Mouse (Mus musculus) neural tube, embryonic 12.5 days (tissue): ENCODE data around the gene Pigk. TPM values are rescaled to one million over a fixed set of nuclear protein-coding genes. Genes with fewer than 3 reads are reported as not detected.

ENCODE experiments used
- ATAC-seq: fragments of 200-750 bp; cut with Nextera tagmentation; 2 replicates; pipeline ENCODE4 v1.8.0; 2017; ENCODE audit warnings: low read depth, mild to moderate bottlenecking, moderate TSS enrichment, moderate library complexity; ENCODE audit not compliant: low FRiP score
- H3K27ac ChIP-seq: fragments of 300-500 bp; sonication (generic); 2 replicates; pipeline ENCODE4 v1.5.1; 2016
- H3K27me3 ChIP-seq: fragments of 300-500 bp; sonication (generic); replicated peaks from 2 replicates; pipeline ENCODE4 v1.6.1; 2016; ENCODE audit warnings: mild to moderate bottlenecking
- H3K36me3 ChIP-seq: fragments of 300-500 bp; sonication (generic); 2 replicates; pipeline ENCODE4 v1.6.1; 2016; ENCODE audit warnings: mild to moderate bottlenecking
- H3K4me1 ChIP-seq: fragments of 300-500 bp; sonication (generic); 2 replicates; pipeline ENCODE4 v1.6.1; 2016
- H3K4me2 ChIP-seq: fragments of 300-500 bp; sonication (generic); replicated peaks from 2 replicates; pipeline ENCODE4 v1.6.1; 2016; ENCODE audit warnings: mild to moderate bottlenecking
- H3K4me3 ChIP-seq: fragments of 300-500 bp; sonication (generic); 2 replicates; pipeline ENCODE4 v1.5.1; 2016
- H3K9ac ChIP-seq: fragments of 300-500 bp; sonication (generic); 2 replicates; pipeline ENCODE4 v1.6.1; 2016; ENCODE audit warnings: mild to moderate bottlenecking
- H3K9me3 ChIP-seq: fragments of 300-500 bp; sonication (generic); 2 replicates; pipeline ENCODE4 v1.6.1; 2016; ENCODE audit warnings: mild to moderate bottlenecking
- WGBS: fragments of 180-500 bp; shearing (Covaris S2); methylation state at CpG from one replicate; pipeline ENCODE4 v1.1.7; 2016; 5-methylcytosine and 5-hydroxymethylcytosine counted together
- polyA plus RNA-seq: library from polyadenylated mRNA; unstranded; fragments of >200 nt; fragmentation: Nextera tagmentation; extraction: Ambion mirVana; gene quantifications from 2 replicates; pipeline ENCODE4 v1.2.1, GENCODE M21; 2016

Gene Pigk
- polyA plus RNA-seq, 1 experiment from 2014 or later: 45.9 TPM

DNA sequence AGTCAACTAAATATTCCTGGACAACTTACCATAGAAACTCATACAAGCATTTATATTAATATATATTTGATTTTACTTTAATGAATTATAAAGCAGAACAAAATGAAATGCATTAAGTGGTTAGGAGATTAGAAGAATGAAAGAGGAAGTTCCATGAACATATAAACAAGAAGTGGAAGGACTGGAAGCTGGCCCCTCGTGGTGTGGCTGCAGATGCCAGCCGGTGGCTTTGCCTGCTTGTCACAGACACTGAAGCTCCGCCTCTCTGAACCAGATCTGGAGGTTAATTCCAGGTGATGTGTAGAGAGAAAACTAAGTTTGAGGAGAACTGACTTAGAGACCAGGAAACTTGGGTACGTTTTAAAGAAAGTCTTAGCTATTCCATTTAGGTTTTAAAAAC is 181.0 kb downstream of the Pigk start:
- Histone ChIP-seq H3K36me3 (no peaks in the 10 kb centered on the region), H3K4me2 (no peak overlapping the region), H3K27ac (no peak overlapping the region), H3K4me3 (no peak overlapping the region), H3K27me3 (no peaks in the 10 kb centered on the region), H3K9ac (no peak overlapping the region), H3K4me1 (no peaks in the 10 kb centered on the region), H3K9me3 (no peaks in the 10 kb centered on the region)
- 73% methylated on average over 4 of the region's 4 CpGs for WGBS
- no peak for ATAC-seq

DNA sequence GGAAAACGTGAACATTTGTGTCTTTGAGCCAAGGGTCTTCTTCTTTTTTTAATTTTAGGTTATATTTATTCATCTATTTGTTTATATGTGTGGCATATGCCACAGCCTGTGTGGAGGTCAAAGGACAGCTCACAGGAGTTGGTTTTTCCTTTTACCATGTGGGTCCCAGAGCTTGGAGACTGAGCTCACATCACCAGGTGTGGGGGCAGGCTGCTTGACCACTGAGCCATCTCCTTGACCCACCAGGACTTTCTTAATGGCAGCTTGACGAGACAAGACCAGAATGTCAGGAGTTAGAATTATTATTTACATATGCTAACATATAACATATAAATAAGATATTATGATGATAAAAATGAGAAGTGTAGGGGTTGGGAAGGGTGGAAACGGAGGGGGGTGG is 182.2 kb downstream of the Pigk start:
- H3K4me3 ChIP-seq: no peak overlapping the region
- 79% methylated on average over 3 of the region's 3 CpGs for WGBS
- no peak overlapping the region for H3K9ac ChIP-seq
- no peaks in the 10 kb centered on the region for H3K9me3 ChIP-seq
- no peaks in the 10 kb centered on the region for H3K4me1 ChIP-seq
- H3K27ac ChIP-seq: no peak overlapping the region
- ATAC-seq: no peak
- H3K4me2 ChIP-seq: no peak overlapping the region
- no peaks in the 10 kb centered on the region for H3K27me3 ChIP-seq
- no peaks in the 10 kb centered on the region for H3K36me3 ChIP-seq

DNA sequence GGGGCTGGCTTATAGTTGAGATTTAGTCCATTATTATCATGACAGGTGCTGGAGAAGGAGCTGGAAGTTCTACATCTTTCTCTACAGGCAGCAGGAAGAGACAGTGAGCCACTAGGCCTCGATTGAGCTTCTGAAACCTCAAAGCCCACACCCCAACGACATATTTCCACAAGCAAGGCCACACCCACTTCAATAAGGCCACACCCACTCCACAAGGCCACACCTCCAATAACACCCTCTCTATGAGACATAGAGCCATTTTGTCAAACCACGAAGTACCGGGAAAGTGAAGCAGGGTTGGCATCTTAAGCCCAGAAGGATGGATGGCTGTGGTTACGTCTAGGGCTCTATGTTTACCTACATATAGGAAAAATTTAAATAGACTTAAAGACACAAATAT is 183.3 kb downstream of the Pigk start:
- Histone ChIP-seq H3K9me3 (no peaks in the 10 kb centered on the region), H3K27me3 (no peaks in the 10 kb centered on the region)
- WGBS: 90% methylated on average over 5 of the region's 5 CpGs

DNA sequence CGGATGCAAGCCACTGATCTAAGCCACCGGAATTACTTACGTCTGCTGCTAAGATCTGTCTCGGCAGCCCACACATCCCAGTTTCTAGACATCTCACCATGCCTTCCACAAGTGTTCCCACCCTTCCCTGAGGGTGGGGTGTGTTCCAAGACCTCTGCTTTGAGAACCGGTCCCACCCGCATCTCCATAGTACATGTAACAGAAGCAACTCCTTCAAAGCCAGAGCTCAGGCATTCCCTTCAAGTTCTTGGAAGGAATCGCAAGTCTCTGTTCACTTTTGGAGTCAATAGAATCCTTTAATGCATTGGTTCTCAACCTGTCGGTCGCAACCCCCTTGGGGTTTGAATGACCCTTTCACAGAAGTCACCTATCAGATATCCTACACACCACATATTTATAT is 185.0 kb downstream of the Pigk start:
- WGBS: 94% methylated on average over 9 of the region's 9 CpGs
- ATAC-seq: no peak
- H3K27me3 ChIP-seq: no peaks in the 10 kb centered on the region
- H3K9ac ChIP-seq: no peak overlapping the region
- H3K4me2 ChIP-seq: no peak overlapping the region
- H3K27ac ChIP-seq: no peak overlapping the region
- H3K4me1 ChIP-seq: no peaks in the 10 kb centered on the region
- H3K4me3 ChIP-seq: no peak overlapping the region
- no peaks in the 10 kb centered on the region for H3K36me3 ChIP-seq
- no peaks in the 10 kb centered on the region for H3K9me3 ChIP-seq

More for the DNA sequence above, 183.3 kb downstream of the Pigk start:
- Histone ChIP-seq H3K4me3 (no peak overlapping the region), H3K9ac (no peak overlapping the region), H3K4me2 (no peak overlapping the region), H3K4me1 (no peaks in the 10 kb centered on the region), H3K36me3 (no peaks in the 10 kb centered on the region), H3K27ac (no peak overlapping the region)
- ATAC-seq: no peak

DNA sequence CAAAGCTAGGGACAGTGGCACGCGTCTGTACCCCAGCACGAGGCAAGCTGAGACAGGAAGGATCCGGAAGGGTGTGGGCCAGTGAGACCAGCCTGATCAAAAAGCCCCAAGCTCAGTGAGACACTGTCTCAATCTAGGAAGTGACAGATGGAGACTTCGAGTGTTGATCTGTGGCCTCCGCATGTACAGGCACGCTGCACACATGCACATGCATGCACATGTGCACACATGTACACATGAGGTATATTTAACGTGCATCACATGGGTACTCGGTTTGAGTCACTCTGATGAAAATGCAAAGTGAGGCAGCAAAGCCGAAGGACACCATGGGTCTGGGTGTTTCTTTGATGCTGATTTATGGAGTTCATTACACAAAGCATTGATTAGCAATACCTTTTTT is 191.1 kb downstream of the Pigk start:
- H3K9me3 ChIP-seq: no peaks in the 10 kb centered on the region
- H3K4me1 ChIP-seq: no peaks in the 10 kb centered on the region
- no peak overlapping the region for H3K4me3 ChIP-seq
- ATAC-seq: no peak
- no peak overlapping the region for H3K27ac ChIP-seq
- H3K4me2 ChIP-seq: no peak overlapping the region
- H3K9ac ChIP-seq: no peak overlapping the region
- 86% methylated on average over 10 of the region's 10 CpGs for WGBS
- no peaks in the 10 kb centered on the region for H3K27me3 ChIP-seq
- no peaks in the 10 kb centered on the region for H3K36me3 ChIP-seq

DNA sequence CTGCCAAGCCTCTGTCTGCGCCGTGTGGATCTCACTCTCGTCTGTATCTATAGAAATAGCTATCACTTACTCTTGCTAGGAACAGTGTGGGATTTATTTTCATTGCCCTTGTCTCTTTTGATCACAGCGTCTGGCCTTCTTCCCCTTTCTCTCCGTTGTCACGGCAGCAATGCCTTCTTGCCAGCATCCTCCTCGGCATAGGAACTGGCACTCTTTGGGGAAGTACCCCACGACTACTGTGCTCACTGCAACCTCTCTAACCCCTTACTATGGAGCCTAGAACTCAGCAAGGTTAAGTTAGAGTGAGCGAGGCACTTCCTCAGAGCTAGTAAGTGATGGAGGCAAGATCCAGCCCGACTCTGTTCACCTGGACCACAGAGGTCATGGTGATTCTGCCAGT is 191.9 kb downstream of the Pigk start:
- Histone ChIP-seq H3K9me3 (no peaks in the 10 kb centered on the region), H3K27me3 (no peaks in the 10 kb centered on the region), H3K9ac (no peak overlapping the region), H3K4me1 (no peaks in the 10 kb centered on the region), H3K36me3 (no peaks in the 10 kb centered on the region), H3K4me3 (no peak overlapping the region), H3K4me2 (no peak overlapping the region), H3K27ac (no peak overlapping the region)
- WGBS: 52% methylated on average over 10 of the region's 10 CpGs
- ATAC-seq: no peak

DNA sequence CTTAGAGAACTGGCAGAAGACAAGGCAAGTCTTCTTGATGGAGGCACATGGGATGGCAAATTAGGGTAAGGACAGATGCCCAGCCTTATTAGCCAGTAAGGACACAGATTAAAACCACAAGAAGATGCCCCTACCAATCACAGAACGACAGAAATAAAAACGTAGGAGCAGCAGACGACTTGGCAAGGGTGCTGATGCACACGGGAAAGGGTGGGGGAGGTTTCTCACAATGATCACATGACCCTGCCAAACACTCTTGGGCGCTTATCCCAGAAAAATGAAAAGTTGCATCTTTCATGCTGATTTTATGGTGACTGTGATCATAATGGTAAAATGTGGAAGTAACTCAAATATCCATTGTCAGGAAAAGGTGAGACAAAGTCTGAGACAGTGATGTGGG is 193.2 kb downstream of the Pigk start:
- Histone ChIP-seq H3K27ac (no peak overlapping the region), H3K4me2 (no peak overlapping the region), H3K4me3 (no peak overlapping the region), H3K27me3 (no peaks in the 10 kb centered on the region), H3K36me3 (no peaks in the 10 kb centered on the region), H3K9ac (no peak overlapping the region), H3K4me1 (no peaks in the 10 kb centered on the region), H3K9me3 (no peaks in the 10 kb centered on the region)
- WGBS: 81% methylated on average over 5 of the region's 5 CpGs
- ATAC-seq: no peak

DNA sequence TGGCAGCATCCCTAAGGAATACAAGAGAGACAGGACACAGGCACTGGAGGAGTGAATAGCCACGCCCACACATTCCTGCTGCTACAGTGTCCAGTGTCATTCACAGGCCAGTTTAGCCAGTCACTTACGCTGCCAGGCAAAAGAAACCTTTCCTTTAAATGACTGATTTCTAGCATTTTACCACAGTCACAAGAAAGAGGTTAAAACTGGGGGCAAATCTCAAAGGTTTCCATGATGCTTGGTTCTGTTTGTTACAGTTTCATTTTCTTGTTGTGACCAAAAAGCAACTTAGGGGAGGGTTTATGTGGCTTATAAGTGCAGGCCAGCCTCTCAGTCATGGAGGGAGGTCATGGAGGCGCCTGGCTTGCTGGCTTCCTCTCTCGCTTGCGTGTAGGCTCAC is 193.8 kb downstream of the Pigk start:
- ATAC-seq: no peak
- Histone ChIP-seq H3K9ac (no peak overlapping the region), H3K36me3 (no peaks in the 10 kb centered on the region), H3K9me3 (no peaks in the 10 kb centered on the region), H3K4me2 (no peak overlapping the region), H3K27me3 (no peaks in the 10 kb centered on the region), H3K4me3 (no peak overlapping the region), H3K4me1 (no peaks in the 10 kb centered on the region; the same call in 1 of the 2 replicates), H3K27ac (no peak overlapping the region)
- 85% methylated on average over 5 of the region's 5 CpGs for WGBS

DNA sequence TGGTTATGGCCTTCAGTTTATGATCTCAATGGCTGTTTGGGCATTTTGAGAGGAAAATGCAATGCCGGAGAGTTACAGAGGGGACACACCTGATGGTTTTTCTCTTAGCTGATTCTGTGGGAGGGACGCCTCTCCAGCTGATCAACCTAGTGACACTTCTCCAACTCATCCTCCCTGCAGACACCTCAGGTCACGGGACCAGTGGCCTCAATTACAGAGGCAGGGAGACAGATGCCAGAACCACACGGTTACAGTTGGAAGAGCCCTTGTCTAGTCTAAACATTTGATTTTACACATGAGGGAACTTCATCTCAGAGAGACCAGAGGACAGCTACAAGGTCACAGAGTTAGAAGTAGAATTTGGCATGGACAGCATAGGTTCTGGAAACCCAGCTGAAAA is 197.7 kb downstream of the Pigk start:
- H3K9ac ChIP-seq: no peak overlapping the region
- WGBS: 88% methylated on average over 4 of the region's 4 CpGs
- no peak overlapping the region for H3K27ac ChIP-seq
- H3K4me1 ChIP-seq: no peaks in the 10 kb centered on the region; the same call in 1 of the 2 replicates
- no peak overlapping the region for H3K4me3 ChIP-seq
- no peaks in the 10 kb centered on the region for H3K9me3 ChIP-seq
- H3K36me3 ChIP-seq: no peaks in the 10 kb centered on the region
- ATAC-seq: no peak
- no peak overlapping the region for H3K4me2 ChIP-seq
- no peaks in the 10 kb centered on the region for H3K27me3 ChIP-seq

DNA sequence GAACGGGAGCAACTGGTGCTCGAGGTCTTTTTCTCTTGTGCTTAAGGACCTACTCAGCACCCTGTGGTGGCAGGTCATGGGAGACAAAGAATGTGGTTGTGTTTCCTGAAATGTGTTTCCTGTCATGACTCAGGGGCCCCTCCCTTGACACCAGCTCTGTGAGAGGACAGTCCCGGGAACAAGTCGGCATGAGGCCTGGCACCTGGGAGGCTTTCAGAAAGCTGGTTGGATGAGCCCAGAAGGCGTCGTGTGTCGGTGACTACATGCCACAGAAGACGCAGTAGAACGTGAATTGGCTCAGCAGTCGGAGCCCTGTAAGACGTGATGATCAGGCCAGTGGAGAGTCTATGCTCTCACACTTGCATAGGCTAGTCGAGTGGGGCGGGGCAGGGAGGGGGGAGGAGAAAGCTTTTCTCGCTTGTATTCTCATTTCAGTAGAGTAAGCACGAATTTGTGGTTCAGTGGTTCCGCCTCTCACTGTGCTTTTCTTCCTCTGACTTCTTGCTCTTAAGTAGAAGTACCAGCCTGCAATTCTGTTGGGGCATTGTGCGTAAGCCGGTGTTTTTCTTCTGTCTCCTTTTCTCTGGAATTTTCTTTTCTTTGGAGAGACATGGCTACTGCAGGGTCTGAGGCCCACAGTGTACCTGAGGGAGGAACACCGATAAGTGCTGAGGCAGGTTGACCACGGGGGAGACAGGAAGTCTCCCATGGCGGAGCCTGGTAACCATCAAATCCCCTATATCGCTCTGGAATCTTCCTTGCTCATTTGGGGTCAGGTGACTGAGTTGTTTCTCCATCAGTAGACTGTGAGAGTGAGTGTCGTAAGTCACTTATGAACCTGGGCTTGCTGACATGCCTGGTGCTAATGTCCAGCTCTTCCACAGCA is 198.6 kb downstream of the Pigk start:
- H3K36me3 ChIP-seq: no peaks in the 10 kb centered on the region
- 86% methylated on average over 23 of the region's 23 CpGs for WGBS
- H3K27ac ChIP-seq: no peak overlapping the region
- ATAC-seq: no peak
- H3K9me3 ChIP-seq: no peaks in the 10 kb centered on the region
- no peak overlapping the region for H3K9ac ChIP-seq
- H3K4me1 ChIP-seq: no peaks in the 10 kb centered on the region; the same call in 1 of the 2 replicates
- no peak overlapping the region for H3K4me2 ChIP-seq
- no peaks in the 10 kb centered on the region for H3K27me3 ChIP-seq
- no peak overlapping the region for H3K4me3 ChIP-seq

DNA sequence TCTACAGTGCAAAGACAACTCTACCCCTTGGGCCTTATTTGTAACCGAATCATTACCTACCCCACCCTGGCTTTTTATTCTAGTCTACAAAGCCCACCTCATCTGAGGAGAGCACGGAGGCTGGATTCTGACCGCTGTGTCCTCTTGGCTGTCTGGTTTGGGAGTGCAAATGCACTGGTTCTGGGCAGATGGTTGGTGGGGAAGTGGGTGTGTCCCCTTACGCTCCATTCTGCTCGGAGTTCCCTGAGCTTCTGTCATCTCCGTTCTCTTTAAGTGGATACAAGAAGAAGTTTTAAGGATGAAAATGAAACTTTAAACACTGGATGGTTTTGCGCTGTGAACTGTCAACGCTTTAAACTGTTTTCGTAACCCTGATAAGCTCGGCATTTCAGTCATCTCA is 199.2 kb downstream of the Pigk start:
- Histone ChIP-seq H3K27me3 (no peaks in the 10 kb centered on the region), H3K4me1 (no peaks in the 10 kb centered on the region; the same call in 1 of the 2 replicates), H3K27ac (no peak overlapping the region), H3K36me3 (no peaks in the 10 kb centered on the region), H3K4me3 (no peak overlapping the region), H3K4me2 (no peak overlapping the region), H3K9ac (no peak overlapping the region), H3K9me3 (no peaks in the 10 kb centered on the region)
- ATAC-seq: no peak
- 93% methylated on average over 10 of the region's 10 CpGs for WGBS

DNA sequence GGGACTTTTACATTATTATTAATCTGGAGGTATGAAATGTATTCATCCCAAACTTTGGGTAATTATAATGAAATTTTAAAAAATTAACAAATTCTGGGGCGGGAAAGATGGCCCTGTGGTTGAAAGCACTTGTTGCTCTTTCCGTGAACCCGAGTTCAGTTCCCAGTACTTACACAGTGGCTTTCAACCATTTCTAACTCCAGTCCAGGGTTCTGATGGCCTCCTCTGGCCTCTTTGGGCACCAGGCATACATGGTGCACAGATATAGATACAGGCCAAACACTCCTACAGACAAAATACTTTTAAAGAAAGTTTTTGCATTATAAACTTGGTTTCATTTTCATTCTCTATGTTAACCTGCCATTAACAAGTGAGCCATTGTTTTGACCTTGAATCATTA is 199.7 kb downstream of the Pigk start:
- no peak for ATAC-seq
- no peaks in the 10 kb centered on the region for H3K36me3 ChIP-seq
- H3K27ac ChIP-seq: no peak overlapping the region
- H3K4me2 ChIP-seq: no peak overlapping the region
- no peaks in the 10 kb centered on the region for H3K9me3 ChIP-seq
- no peaks in the 10 kb centered on the region; the same call in 1 of the 2 replicates for H3K4me1 ChIP-seq
- no peak overlapping the region for H3K4me3 ChIP-seq
- no peak overlapping the region for H3K9ac ChIP-seq
- 97% methylated on average over 3 of the region's 3 CpGs for WGBS
- no peaks in the 10 kb centered on the region for H3K27me3 ChIP-seq

DNA sequence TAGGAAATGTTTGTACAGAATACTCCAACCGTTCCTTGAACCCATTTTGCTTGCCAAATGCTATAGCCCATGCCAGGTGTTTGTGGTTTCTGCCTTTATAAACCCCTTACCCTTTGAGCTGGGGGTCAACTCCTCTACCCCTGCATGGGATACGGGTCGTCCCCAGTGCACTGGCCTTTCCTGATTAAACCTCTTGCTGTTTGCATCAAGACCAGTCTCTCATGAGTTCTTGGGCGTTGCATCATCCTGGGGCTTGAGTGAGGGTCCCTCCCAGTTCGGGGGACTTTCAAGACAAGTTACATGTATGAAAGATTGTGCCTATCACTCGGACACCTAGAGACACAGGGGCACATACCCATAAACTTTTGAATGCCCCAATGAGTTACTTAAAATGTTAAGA is 200.5 kb downstream of the Pigk start:
- H3K9ac ChIP-seq: no peak overlapping the region
- H3K27ac ChIP-seq: no peak overlapping the region
- H3K36me3 ChIP-seq: no peaks in the 10 kb centered on the region
- no peaks in the 10 kb centered on the region for H3K9me3 ChIP-seq
- no peaks in the 10 kb centered on the region for H3K27me3 ChIP-seq
- H3K4me1 ChIP-seq: no peaks in the 10 kb centered on the region; the same call in 1 of the 2 replicates
- no peak for ATAC-seq
- H3K4me3 ChIP-seq: no peak overlapping the region
- WGBS: 86% methylated on average over 6 of the region's 6 CpGs
- no peak overlapping the region for H3K4me2 ChIP-seq
